Mouse (Mus musculus): Measurements from ENCODE around the gene Smug1. TPM values are rescaled to one million over a fixed set of nuclear protein-coding genes. Genes with fewer than 3 reads are reported as not detected.

The Smug1 gene
- polyA plus RNA-seq, 1 experiment from 2014 or later: 10.6 TPM

DNA sequence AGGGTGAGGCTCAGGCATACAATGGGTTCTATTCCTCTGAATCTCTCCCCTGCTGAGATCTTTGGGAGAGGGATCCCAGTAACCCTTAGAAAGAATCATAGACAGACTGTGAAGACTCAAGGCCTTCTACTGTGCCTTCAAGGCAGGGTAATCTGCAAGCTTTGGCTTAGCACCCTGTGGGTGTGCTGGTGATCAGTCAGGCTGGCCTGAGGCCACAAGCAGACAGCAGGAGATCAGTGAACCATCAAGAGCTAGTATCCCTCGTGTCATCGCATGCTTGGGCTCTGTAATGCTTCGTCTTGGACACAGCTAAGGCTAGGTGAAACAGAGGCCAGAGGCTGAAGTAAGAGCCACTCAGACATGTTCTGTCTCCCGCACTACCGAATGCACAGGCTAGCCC lies 6.4 kb upstream of the Smug1 start:
- H3K9ac ChIP-seq (ENCODE audit: low read length): no peak overlapping the region
- peaks cover 8% of the 10 kb centered on the region; the same call in 1 of the 2 replicates for H3K4me1 ChIP-seq (replicated peaks; ENCODE audit: control insufficient read depth, insufficient read depth)
- H3K9me3 ChIP-seq (ENCODE audit: control insufficient read depth, low read length): no peaks in the 10 kb centered on the region
- no peak for DNase-seq (ENCODE audit: low spot score)
- H3K27ac ChIP-seq (replicated peaks): no peak overlapping the region
- no peak overlapping the region for H3K4me3 ChIP-seq (ENCODE audit: low read depth, low read length)
- 90% methylated on average over 5 of the region's 5 CpGs for WGBS
- no peaks in the 10 kb centered on the region for H3K36me3 ChIP-seq (ENCODE audit: control insufficient read depth, insufficient read depth, low read length)
- no peak overlapping the region for H3K4me2 ChIP-seq (replicated peaks; ENCODE audit: low read depth)
- no peak for ATAC-seq (ENCODE audit: low FRiP score, low TSS enrichment)
- peaks cover 3% of the 10 kb centered on the region; the same call in 1 of the 2 replicates for H3K27me3 ChIP-seq (ENCODE audit: control insufficient read depth, insufficient read depth, low read length)
- TF ChIP-seq CTCF (IDR thresholded peaks at IDR 0.05; ENCODE audit: low read depth): no peak

- no peak overlapping the region for H3K4me2 ChIP-seq (replicated peaks; ENCODE audit: low read depth)
- H3K9me3 ChIP-seq (ENCODE audit: control insufficient read depth, low read length): no peaks in the 10 kb centered on the region
- no peak overlapping the region for H3K27ac ChIP-seq (replicated peaks)
- no peak overlapping the region for H3K9ac ChIP-seq (ENCODE audit: low read length)
- peaks cover 8% of the 10 kb centered on the region; the same call in 1 of the 2 replicates for H3K4me1 ChIP-seq (replicated peaks; ENCODE audit: control insufficient read depth, insufficient read depth)
- 8% methylated on average over 10 of the region's 10 CpGs for WGBS
- peak; percentile 55 for ATAC-seq (ENCODE audit: low FRiP score, low TSS enrichment)
- TF ChIP-seq EP300 (optimal IDR thresholded peaks at IDR 0.05) (no peak), CTCF (IDR thresholded peaks at IDR 0.05; ENCODE audit: low read depth) (peak; percentile 91)
- peaks cover 3% of the 10 kb centered on the region; the same call in 1 of the 2 replicates for H3K27me3 ChIP-seq (ENCODE audit: control insufficient read depth, insufficient read depth, low read length)
- H3K4me3 ChIP-seq (ENCODE audit: low read depth, low read length): no peak overlapping the region
- no peaks in the 10 kb centered on the region for H3K36me3 ChIP-seq (ENCODE audit: control insufficient read depth, insufficient read depth, low read length)
- DNase-seq (ENCODE audit: low spot score): peak; percentile 83
Observed at GRCm38 (mm10) chr15:103172537-103172936, 5.6 kb upstream of the Smug1 start.

DNA sequence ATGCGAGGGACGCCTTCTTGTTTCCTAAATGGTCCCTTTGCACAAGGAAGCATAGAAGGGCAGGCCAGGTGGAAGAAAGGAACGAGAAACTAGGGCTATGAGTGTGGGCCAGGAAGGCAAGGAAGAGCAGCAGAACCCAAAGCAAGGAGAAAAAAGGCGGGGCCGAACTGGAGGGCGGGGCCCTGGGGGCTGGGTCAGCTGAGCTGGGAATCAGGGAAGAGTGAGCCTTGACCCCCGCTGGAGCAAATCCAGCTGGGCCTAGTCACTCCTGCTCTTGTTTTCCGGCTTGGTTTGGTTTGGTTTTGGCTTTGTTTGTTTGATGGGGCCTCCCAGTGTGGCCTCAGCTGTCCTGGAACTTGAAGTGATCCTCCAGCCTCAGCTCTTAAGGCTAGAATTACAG lies 4.4 kb upstream of the Smug1 start:
- H3K4me2 ChIP-seq (replicated peaks; ENCODE audit: low read depth): no peak overlapping the region
- no peaks in the 10 kb centered on the region for H3K36me3 ChIP-seq (ENCODE audit: control insufficient read depth, insufficient read depth, low read length)
- no peaks in the 10 kb centered on the region for H3K9me3 ChIP-seq (ENCODE audit: control insufficient read depth, low read length)
- TF ChIP-seq CTCF (IDR thresholded peaks at IDR 0.05; ENCODE audit: low read depth) (no peak), EP300 (optimal IDR thresholded peaks at IDR 0.05) (no peak)
- no peak overlapping the region for H3K4me3 ChIP-seq (ENCODE audit: low read depth, low read length)
- 39% methylated on average over 7 of the region's 8 CpGs for WGBS
- peaks cover 3% of the 10 kb centered on the region; the same call in 1 of the 2 replicates for H3K27me3 ChIP-seq (ENCODE audit: control insufficient read depth, insufficient read depth, low read length)
- no peak overlapping the region for H3K27ac ChIP-seq (replicated peaks)
- H3K4me1 ChIP-seq (replicated peaks; ENCODE audit: control insufficient read depth, insufficient read depth): peaks cover 8% of the 10 kb centered on the region; the same call in 1 of the 2 replicates
- peak; percentile 47 for DNase-seq (ENCODE audit: low spot score)
- H3K9ac ChIP-seq (ENCODE audit: low read length): no peak overlapping the region
- no peak for ATAC-seq (ENCODE audit: low FRiP score, low TSS enrichment)

DNA sequence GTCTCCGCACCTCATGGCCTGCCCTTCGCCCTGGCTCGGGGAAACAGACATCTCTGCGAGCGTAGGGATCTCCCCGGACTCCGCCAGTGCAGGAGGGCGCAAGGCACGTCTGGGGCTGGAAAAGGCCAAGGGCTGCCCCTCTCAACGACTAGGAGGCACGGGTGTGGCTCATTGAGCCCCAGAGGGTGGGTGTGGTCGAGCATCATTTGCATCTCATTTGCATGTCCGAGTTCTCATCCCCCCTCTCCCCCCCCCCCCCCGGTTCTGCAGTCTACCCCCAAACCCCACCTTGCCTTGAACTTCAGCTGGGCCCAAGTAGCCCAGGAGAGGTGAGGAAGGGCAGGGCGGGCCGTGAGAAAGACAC lies 3.4 kb upstream of the Smug1 start:
- WGBS: 38% methylated on average over 15 of the region's 16 CpGs
- Histone ChIP-seq H3K9me3 (ENCODE audit: control insufficient read depth, low read length) (no peaks in the 10 kb centered on the region), H3K4me2 (replicated peaks; ENCODE audit: low read depth) (peak overlapping the region; percentile 87), H3K36me3 (ENCODE audit: control insufficient read depth, insufficient read depth, low read length) (no peaks in the 10 kb centered on the region), H3K27ac (replicated peaks) (no peak overlapping the region), H3K9ac (ENCODE audit: low read length) (no peak overlapping the region), H3K4me1 (replicated peaks; ENCODE audit: control insufficient read depth, insufficient read depth) (peaks cover 8% of the 10 kb centered on the region; the same call in 1 of the 2 replicates), H3K27me3 (ENCODE audit: control insufficient read depth, insufficient read depth, low read length) (peaks cover 3% of the 10 kb centered on the region; the same call in 1 of the 2 replicates), H3K4me3 (ENCODE audit: low read depth, low read length) (no peak overlapping the region)
- ATAC-seq (ENCODE audit: low FRiP score, low TSS enrichment) (no peak), DNase-seq (ENCODE audit: low spot score) (no peak)
- no peak for TF ChIP-seq EP300 (optimal IDR thresholded peaks at IDR 0.05)
- TF ChIP-seq CTCF (IDR thresholded peaks at IDR 0.05; ENCODE audit: low read depth): no peak

DNA sequence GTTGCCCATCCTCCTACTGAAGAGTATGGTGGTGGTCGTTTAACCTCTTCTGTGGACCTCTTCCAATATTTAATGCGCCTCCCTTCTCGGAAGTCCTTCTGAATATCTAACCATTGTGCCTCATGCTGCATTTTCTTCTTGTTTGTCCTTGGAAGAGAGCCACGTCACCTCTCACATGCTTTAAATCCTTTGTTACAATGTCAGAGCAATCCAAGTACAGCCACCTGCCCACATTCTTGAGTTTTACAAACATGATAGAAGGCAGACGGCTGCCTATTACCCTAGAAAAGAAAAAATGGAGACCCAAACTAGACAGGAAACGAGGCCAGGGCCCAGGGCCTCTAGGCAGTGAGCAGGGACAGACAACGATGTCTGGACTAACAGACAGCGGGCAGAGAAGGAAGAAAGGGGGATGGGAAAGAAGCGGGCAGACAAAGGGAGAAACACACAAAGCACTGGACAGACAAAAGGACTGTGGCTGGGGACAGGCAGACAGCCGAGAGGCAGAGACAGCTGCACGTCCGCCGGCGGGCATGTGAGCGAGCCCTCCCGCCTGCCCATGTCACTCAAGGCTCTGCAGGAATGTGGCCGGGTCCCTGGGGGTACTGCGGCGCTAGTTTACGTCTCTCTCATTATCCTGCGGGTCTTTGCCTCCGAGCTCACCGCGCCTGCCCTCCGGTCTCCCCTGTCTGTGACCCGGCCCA lies 2.9 kb upstream of the Smug1 start:
- Histone ChIP-seq H3K4me3 (ENCODE audit: low read depth, low read length) (peak overlapping the region; percentile 53), H3K9ac (ENCODE audit: low read length) (no peak overlapping the region), H3K9me3 (ENCODE audit: control insufficient read depth, low read length) (no peaks in the 10 kb centered on the region), H3K4me1 (replicated peaks; ENCODE audit: control insufficient read depth, insufficient read depth) (peaks cover 8% of the 10 kb centered on the region; the same call in 1 of the 2 replicates), H3K4me2 (replicated peaks; ENCODE audit: low read depth) (peak overlapping the region; percentile 87), H3K27me3 (ENCODE audit: control insufficient read depth, insufficient read depth, low read length) (peaks cover under 1% of the 10 kb centered on the region; the same call in 1 of the 2 replicates), H3K36me3 (ENCODE audit: control insufficient read depth, insufficient read depth, low read length) (no peaks in the 10 kb centered on the region), H3K27ac (replicated peaks) (no peak overlapping the region)
- WGBS: 19% methylated on average over 26 of the region's 26 CpGs
- TF ChIP-seq EP300 (optimal IDR thresholded peaks at IDR 0.05): no peak
- TF ChIP-seq CTCF (IDR thresholded peaks at IDR 0.05; ENCODE audit: low read depth): no peak
- no peak for ATAC-seq (ENCODE audit: low FRiP score, low TSS enrichment)
- DNase-seq (ENCODE audit: low spot score): no peak

All from stomach, postnatal 0 days (tissue).